Mouse (Mus musculus) gastrocnemius, adult 8-10 months (tissue): ENCODE measurements at regions not wholly inside any gene's neighbourhood (a gene's known extent, or its start where the extent isn't known, plus 50 kb on each side); places are given as distances from the start of the nearest gene placed in this dataset.

Source experiments
- DNase-seq, 2 experiments: peaks; one replicate each; pipeline ENCODE4 v3.0.0; 2022; ENCODE audit warnings: low spot score in 2 of 2

GRCm38 (mm10) chr11:18437834-18438611 lies 484.3 kb upstream of the Etaa1 start:
- no peak for DNase-seq

GRCm38 (mm10) chr11:18421076-18421475 lies 467.4 kb upstream of the Etaa1 start:
- no peak for DNase-seq

- DNase-seq = no peak
Observed at GRCm38 (mm10) chr11:18413769-18414168, 460.1 kb upstream of the Etaa1 start.

- no peak for DNase-seq
Observed at GRCm38 (mm10) chr11:18408071-18408752, 454.5 kb upstream of the Etaa1 start.

- DNase-seq = no peak
Observed at GRCm38 (mm10) chr11:18399561-18399960, 445.9 kb upstream of the Etaa1 start.

- no peak for DNase-seq
Observed at GRCm38 (mm10) chr11:18396397-18396796, 442.7 kb upstream of the Etaa1 start.

GRCm38 (mm10) chr11:18395631-18396030 lies 442.0 kb upstream of the Etaa1 start:
- DNase-seq = no peak

GRCm38 (mm10) chr11:18372813-18373332 lies 419.2 kb upstream of the Etaa1 start:
- DNase-seq = no peak

- no peak for DNase-seq
Observed at GRCm38 (mm10) chr11:18371304-18371703, 417.6 kb upstream of the Etaa1 start.

- no peak for DNase-seq
Observed at GRCm38 (mm10) chr11:18370861-18371260, 417.2 kb upstream of the Etaa1 start.

GRCm38 (mm10) chr11:18354866-18355265 lies 401.2 kb upstream of the Etaa1 start:
- DNase-seq = no peak

- DNase-seq = no peak
Observed at GRCm38 (mm10) chr11:18354156-18354555, 400.5 kb upstream of the Etaa1 start.

GRCm38 (mm10) chr11:18347841-18348240 lies 394.2 kb upstream of the Etaa1 start:
- no peak for DNase-seq

GRCm38 (mm10) chr11:18313510-18314301 lies 360.0 kb upstream of the Etaa1 start:
- DNase-seq = no peak

GRCm38 (mm10) chr11:18296194-18297125 lies 342.8 kb upstream of the Etaa1 start:
- no peak for DNase-seq

- no peak for DNase-seq
Observed at GRCm38 (mm10) chr11:18278585-18279136, 325.0 kb upstream of the Etaa1 start.

- no peak for DNase-seq
Observed at GRCm38 (mm10) chr11:18272392-18272791, 318.7 kb upstream of the Etaa1 start.

GRCm38 (mm10) chr11:18266161-18266560 lies 312.5 kb upstream of the Etaa1 start:
- DNase-seq = no peak

- no peak for DNase-seq
Observed at GRCm38 (mm10) chr11:18262901-18263300, 309.2 kb upstream of the Etaa1 start.

GRCm38 (mm10) chr11:18249236-18249635 lies 295.6 kb upstream of the Etaa1 start:
- DNase-seq = no peak
